Mouse (Mus musculus) ovary, postnatal 14 days (tissue): ENCODE data around the gene Rrp7a.

Source experiments
- DNase-seq: peaks from one replicate; pipeline ENCODE4 v3.0.0; 2022; ENCODE audit warnings: low spot score

Gene Rrp7a

GRCm38 (mm10) chr15:83122566-83123145 is at the start of gene Rrp7a:
Rrp7a (minus strand) TSS chr15:83122801.
- DNase-seq = peak; percentile 91

DNA sequence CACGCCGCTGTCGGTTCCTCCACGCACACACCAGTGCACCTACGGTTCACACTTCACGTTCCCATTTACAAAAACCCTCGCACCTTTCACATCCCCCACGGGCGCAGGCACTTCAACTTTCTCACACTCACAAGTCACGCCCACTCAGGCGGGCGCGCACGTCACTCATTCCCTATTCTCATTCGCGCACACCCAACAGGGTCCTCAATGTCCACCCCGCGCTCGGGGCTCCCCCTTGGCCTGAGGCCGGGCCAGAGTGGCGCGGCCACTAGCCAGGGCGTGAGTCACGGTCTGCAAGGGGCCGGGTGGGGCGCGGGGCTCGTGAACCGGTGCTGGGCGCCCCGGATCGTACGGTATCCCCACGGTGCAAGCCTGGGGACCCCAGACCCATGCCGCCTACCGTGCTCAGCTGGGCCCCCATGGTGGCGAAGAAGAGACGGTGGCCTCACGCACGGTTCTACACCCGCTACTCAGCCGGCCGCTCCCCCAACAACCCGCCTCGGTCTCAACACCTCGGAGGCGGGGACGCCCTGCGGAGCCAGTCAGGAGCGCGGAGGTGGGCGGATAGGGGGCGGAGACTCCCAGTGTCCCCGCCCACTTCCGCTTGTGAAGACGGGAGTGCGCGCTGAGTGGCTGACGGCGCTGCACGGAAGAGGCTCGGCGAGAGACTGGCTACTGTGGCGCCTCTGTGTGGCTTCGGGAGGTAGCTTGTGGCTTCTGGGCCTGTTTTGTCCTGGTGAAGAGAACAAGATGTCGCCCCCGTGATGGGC is 49.3 kb upstream of the Rrp7a start:
- DNase-seq = peak; percentile 93

GRCm38 (mm10) chr15:83170956-83171659 is 48.5 kb upstream of the Rrp7a start:
- DNase-seq = no peak

GRCm38 (mm10) chr15:83169772-83170722 is 47.4 kb upstream of the Rrp7a start:
- DNase-seq = no peak

DNA sequence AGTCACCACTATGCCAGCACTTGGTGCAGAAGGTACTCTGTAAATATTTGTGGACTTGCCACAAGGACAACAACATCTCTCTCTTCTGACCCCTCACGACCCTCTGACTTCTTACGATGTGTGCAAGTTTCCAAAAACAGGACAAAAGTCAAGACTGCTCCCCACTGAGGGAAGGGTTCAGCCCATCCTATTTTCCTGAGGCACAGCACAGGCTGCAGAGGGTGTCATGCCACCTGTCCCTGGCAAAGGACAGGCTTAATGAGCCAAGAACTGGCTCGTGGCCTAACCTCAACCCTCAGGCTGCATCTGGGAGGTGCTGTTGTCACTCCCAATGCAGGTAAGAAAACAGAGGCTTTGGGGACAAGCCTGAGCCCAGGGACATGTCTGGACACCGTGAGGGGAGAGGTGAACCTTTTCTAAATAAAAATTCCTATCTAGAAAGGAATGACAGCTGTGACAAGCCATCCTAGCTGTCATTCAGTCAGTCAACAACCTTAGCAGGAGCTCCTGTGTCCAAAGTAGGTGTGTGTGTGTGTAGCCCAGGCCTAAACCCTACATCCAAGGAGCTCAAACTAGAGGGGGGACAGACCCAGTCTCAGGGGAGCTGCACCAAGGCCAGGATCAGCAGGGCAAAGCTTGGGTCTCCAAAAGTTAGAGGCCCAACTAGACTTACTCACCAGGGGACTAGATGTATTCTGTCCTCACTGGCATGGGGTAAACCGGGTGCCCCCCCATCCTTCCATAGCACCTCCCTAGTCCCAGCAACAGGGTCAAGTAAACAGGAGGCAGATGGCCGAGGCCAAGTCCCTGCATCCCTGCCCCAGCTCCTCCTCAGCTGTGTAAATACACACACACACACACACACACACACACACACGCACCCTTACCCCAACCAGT is 46.5 kb upstream of the Rrp7a start:
- no peak for DNase-seq

DNA sequence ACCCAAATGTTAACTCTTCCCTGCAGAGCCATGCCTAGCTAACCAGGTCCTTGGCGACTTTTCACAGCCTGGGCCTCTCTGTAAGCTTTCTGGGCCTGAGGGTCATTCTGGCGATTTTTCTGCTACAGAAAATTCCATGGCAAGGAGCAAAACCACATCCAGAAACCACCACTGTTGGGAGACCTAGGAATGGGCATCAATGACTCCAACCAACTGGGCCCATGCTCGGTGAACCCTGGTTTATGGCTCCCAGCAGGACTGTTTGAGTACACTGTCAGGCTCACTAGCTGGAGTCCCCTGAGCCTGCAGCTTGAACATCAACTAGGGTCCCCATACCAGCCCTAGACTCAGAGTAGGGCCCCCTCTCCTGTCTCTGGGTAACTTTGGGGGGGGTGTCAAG is 45.7 kb upstream of the Rrp7a start:
- DNase-seq = no peak

DNA sequence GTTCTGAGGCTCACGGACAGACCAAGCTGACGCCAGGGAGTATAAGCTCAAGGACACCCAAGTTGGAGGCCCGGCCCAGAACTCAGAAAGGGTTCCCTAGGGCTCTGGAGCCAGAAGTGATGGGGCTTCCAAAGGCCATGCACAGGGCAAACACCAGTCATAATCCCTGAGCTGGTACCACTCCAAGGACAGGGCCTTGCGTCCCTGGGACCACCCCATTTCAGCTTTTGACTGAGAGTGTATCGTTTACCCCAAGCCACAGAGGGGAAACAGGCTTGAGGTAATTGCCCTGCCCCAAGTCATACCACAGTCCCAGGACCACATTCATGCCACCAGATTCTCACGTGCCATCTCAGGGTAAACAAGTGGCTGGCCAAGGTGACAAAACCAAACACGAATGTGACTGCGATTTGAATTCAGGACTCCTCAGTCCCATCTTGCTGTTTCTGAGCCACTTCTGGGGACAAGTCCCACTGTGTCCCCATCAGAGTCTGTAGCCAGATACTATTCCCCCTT is 45.0 kb upstream of the Rrp7a start:
- DNase-seq = no peak

- DNase-seq = no peak
These were observed 44.5 kb upstream of the Rrp7a start for GRCm38 (mm10) chr15:83167126-83167525.

DNA sequence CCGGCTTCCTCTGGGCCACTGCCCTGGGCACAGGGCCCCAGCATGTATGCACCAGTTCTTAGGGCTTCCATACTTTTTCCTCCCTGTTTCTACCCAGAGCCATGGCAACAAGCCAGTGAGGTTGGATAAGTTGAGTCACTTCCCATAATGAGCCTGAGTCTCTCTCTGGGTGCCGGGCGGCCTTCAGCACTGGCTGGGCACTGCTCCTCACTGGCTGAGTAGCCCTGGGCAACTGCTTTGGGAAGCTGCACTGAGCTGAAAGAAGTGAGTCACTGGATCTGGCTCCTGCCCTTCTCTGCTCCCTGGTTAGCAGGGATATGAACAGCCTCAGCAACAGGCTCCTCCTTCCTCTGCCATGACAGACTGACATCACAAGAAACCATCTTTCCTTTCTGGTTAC is 44.0 kb upstream of the Rrp7a start:
- no peak for DNase-seq

DNA sequence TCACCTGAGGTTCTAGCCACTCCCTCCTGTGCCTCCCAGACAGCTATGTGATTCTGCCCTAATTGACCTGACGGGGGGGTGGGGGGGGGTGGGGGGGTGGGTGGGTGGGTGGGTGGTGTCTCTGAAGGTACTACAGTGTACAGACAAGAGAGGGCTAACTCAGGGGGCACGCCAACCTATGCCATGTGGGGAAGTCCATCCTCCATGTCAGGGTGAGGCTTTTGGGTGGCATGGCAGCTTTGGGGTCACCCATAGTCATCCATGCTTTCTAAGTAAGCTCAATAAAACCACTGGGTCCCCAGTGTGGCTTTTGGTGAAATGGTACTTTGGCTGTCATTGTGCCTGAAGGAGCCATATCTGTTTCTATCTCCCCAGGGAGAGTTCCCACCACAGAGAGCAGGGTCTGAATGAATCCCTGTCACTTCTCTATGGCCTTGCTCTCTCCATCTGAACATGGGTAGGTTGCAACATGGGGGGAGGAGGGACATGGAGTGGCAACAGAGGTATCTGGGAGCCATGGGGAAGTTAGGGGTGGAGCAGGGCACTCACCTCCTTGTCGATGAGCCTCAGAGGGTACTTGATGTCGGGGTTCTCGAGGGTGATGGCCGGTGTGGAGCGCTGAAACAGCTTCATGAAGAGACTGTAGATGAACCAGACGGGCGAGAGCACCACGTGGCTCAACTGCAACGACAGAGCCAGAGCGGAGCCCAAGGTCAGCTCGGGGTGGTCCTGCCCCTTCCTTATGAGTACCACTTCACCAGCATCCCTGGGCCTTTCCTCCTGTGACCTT is 43.1 kb upstream of the Rrp7a start:
- no peak for DNase-seq

GRCm38 (mm10) chr15:83164971-83165471 is 42.4 kb upstream of the Rrp7a start:
- DNase-seq = no peak

- no peak for DNase-seq
These were observed 40.4 kb upstream of the Rrp7a start for GRCm38 (mm10) chr15:83162818-83163485.

DNA sequence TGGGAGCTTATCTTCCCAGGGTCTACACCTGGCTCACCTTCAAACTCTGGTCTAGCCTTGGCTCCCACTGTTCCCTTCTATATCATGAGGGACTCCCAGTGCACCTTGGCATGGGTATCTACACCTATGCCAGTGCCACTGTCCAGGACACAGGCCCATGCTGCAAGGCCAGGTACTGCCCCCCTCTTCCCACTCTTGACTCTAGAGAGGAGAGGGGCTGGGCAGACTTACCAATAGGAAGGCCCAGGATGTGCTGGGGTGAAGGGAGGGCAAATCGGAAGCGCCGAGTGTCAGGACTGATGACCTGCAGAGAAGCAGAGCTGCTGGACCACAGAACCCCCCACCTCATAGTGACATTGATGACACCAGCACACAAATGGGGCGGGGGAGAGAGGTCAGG is 39.4 kb upstream of the Rrp7a start:
- DNase-seq = no peak

- DNase-seq = no peak
These were observed 38.6 kb upstream of the Rrp7a start for GRCm38 (mm10) chr15:83161062-83161748.

- DNase-seq = no peak
These were observed 38.0 kb upstream of the Rrp7a start for GRCm38 (mm10) chr15:83160561-83160960.

- DNase-seq = no peak
These were observed 37.2 kb upstream of the Rrp7a start for GRCm38 (mm10) chr15:83159823-83160222.

DNA sequence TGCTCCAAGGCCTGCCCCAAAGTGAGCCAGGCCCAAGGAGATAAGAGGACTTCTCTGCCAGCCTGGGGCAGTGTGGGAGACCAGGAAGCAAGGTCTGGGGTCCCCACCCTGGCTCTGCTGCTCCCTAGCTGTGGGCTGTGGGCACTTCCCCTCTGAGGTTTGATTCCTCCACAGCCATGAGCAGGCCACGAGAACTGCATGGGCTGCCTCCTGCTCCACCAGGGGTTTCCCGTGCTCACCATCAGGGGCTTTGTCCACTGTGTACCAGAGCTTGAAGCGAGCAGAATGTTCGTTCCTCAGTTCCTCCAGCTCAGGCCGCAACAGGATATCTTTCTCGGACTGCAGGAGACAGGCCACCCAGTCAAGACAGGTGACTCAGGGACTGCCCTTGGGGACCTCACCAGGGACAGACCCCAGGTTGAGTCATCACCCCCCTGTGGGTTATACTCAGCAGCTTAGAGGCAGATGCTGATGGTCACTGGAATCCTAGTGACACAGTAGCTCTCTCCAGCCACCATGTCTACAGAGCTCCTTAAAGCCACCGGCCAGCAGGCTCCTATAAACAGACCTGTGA is 36.1 kb upstream of the Rrp7a start:
- DNase-seq = no peak

DNA sequence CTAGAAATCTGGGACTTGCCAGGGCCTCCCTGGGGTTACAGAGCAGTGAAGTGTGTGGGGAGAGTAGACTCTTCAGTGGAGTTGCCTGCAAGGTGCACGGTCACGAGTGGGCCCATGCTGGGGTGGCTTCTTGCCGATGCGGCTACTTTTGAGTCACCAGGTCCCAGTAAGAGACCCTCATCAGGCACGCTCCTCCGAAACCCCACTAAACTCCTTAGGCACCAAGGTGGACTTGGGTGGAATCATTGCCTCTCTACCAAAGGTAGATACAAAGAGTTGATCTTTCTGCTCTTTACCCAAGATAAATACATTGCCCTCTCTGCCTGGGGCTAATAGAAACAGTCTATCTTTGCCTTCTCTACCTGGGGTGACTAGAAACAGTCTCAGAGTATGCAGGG is 35.1 kb upstream of the Rrp7a start:
- DNase-seq = no peak
